Mouse (Mus musculus): Measurements from ENCODE around the gene Ecel1. TPM values are rescaled to one million over a fixed set of nuclear protein-coding genes. Genes with fewer than 3 reads are reported as not detected.

The Ecel1 gene
- polyA plus RNA-seq, 1 experiment from 2014 or later: 14.4 TPM

GRCm38 (mm10) chr1:87098358-87098975 is 57.9 kb downstream of the Ecel1 start:
- H3K36me3 ChIP-seq (ENCODE audit: control insufficient read depth, insufficient read depth, low read length): no peaks in the 10 kb centered on the region
- ATAC-seq: peak; percentile 51; the same call in 1 of the 2 replicates
- H3K9me3 ChIP-seq (replicated peaks; ENCODE audit: control insufficient read depth, low read length, poor library complexity, severe bottlenecking): no peaks in the 10 kb centered on the region

More at GRCm38 (mm10) chr1:87098358-87098975, 57.9 kb downstream of the Ecel1 start:
- no peaks in the 10 kb centered on the region for H3K4me1 ChIP-seq (ENCODE audit: control insufficient read depth, insufficient read depth, low read length)
- no peak overlapping the region for H3K9ac ChIP-seq (ENCODE audit: low read depth, low read length)
- 15% methylated on average over 30 of the region's 30 CpGs for WGBS
- H3K27ac ChIP-seq (ENCODE audit: low read length): no peak overlapping the region
- H3K27me3 ChIP-seq (ENCODE audit: control insufficient read depth, insufficient read depth, low read depth, low read length): no peaks in the 10 kb centered on the region; the same call in 1 of the 2 replicates
- peak overlapping the region; percentile 13; the same call in 1 of the 2 replicates for H3K4me2 ChIP-seq (ENCODE audit: low read length)
- no peak overlapping the region for H3K4me3 ChIP-seq (ENCODE audit: low read depth, low read length)

Other genes with a start within 250 kb of the Ecel1 start
- not detected in 2 replicates for gene Alppl2, start 66.6 kb downstream of the Ecel1 start, polyA plus RNA-seq (2015; fragmentation: Nextera tagmentation; extraction: Ambion mirVana)
- not detected in 2 replicates for gene Alpi, start 54.9 kb downstream of the Ecel1 start, polyA plus RNA-seq (2015; fragmentation: Nextera tagmentation; extraction: Ambion mirVana)
- gene Akp3, start 31.5 kb downstream of the Ecel1 start, polyA plus RNA-seq (2015; fragmentation: Nextera tagmentation; extraction: Ambion mirVana): not detected in 2 replicates
- gene Prss56, start 26.8 kb upstream of the Ecel1 start, polyA plus RNA-seq (2015; fragmentation: Nextera tagmentation; extraction: Ambion mirVana): 0.34 TPM in 1 of 2 replicates, not detected in the other
- gene Chrnd, start 34.1 kb upstream of the Ecel1 start, polyA plus RNA-seq (2015; fragmentation: Nextera tagmentation; extraction: Ambion mirVana): not detected in 2 replicates
- not detected in 2 replicates for gene Chrng, start 48.1 kb upstream of the Ecel1 start, polyA plus RNA-seq (2015; fragmentation: Nextera tagmentation; extraction: Ambion mirVana)
- gene Eif4e2, start 57.4 kb upstream of the Ecel1 start, polyA plus RNA-seq (2015; fragmentation: Nextera tagmentation; extraction: Ambion mirVana): 86.6 and 92.5 TPM in 2 replicates
- 0.36 and 1.4 TPM in 2 replicates for gene Efhd1, start 107.8 kb upstream of the Ecel1 start, polyA plus RNA-seq (2015; fragmentation: Nextera tagmentation; extraction: Ambion mirVana)
- gene Gigyf2, start 170.5 kb upstream of the Ecel1 start, polyA plus RNA-seq (2015; fragmentation: Nextera tagmentation; extraction: Ambion mirVana): 66.4 and 75.4 TPM in 2 replicates
- 7.0 and 8.0 TPM in 2 replicates for gene Kcnj13, start 238.2 kb upstream of the Ecel1 start, polyA plus RNA-seq (2015; fragmentation: Nextera tagmentation; extraction: Ambion mirVana)

All from midbrain, embryonic 16.5 days (tissue).